Mouse (Mus musculus): ENCODE data around the gene Ern1.
"Not testable (repeated sequence)": the region's sequence is repeated elsewhere in the genome, so short reads cannot be mapped to it uniquely, and the experiment has no call there.

Gene Ern1

DNA sequence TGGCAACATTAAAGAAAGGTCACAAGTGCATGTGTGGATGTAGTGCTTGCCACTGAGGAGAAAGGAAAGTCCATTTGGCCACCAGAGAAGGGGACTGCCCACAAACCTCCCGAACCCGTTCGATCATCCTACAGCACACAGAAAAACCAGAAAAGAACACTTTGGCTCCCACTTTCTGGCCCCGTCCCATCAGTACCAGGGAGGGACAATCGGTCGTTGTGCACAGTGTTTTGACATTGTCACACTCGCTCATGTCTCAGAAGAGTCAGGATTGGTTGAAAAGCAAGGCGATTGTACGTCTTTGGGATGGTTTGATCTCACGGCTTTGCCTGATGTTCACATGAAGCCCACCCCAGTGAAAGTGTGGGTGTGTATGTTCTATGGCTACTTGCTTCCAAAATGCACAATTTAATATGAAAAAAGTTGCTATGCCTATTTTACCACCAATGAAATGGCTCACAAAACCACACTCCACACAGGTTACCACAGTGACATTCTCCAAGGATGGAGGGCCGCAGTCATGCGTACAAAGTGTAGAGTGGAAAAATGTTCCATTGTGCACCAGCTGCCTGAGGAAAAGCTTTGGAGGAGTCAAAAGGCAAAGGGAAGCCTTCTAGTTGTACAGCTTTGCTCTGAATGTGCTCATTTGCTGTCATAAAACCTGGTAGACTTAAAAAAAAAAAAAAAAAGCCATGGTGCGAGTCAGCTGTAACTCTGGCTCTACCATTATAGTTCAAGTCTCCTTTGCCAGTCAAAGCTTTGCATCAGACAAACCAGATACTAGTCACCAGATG, 15.2 kb upstream of the Ern1 start:
- no peak for DNase-seq (ENCODE audit: low read depth)

DNA sequence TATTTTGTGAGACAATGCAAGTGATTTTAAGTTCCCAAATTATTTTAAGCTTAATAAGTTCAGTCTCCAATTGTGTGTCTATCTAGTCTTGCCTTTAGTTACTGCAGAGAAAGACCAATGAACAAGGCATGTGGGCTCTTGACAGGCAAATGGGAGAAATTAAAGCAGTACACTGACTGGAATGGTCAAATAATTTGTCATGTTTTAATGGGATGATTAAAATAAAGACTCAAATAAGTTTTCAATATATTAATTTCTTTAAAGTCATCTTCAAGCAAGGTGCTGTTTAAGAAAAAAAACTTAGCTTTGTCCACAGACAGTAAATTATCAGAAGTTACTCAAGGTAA, 14.5 kb upstream of the Ern1 start:
- no peak for DNase-seq (ENCODE audit: low read depth)

DNA sequence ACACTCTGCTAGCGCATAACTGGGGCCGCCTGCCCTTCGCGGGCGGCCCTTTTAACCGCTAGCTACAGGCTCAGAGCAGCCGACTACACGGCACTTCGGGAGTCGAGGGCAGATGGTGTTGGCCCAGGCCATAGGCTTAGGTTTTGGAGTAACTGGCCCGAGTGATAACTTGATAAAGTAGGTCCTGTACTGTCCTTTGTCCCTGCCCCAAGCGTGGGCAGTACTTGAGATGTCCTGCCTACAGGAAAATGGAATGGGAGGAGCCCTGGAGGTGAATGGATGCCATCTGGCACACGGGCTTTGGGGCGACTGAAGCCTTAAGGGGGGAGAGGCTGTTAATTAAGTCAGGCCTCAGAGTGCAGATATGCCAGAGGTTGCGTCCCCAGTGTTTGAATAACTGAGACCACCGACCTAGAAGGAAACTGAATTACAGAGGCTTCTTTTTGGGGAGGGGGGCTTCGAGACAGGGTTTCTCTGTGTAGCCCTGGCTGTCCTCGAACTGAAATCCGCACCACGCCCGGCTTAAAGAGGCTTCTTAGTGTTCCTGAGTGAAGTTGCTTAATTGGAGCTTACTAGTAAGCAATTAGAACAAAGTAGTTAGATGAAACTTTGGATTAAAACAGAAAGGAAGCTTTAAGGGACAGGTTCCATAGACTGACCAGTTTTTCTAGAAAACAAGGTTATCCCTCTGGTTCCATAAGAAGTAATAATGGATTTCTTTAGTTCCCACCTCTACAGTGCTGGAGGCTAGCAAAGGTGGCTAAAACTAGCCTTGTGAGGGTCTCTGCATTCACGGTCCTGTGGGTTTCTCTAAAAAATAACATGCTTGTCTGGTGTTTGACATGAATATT, 13.9 kb upstream of the Ern1 start:
- peak; percentile 70 for DNase-seq (ENCODE audit: low read depth)

DNA sequence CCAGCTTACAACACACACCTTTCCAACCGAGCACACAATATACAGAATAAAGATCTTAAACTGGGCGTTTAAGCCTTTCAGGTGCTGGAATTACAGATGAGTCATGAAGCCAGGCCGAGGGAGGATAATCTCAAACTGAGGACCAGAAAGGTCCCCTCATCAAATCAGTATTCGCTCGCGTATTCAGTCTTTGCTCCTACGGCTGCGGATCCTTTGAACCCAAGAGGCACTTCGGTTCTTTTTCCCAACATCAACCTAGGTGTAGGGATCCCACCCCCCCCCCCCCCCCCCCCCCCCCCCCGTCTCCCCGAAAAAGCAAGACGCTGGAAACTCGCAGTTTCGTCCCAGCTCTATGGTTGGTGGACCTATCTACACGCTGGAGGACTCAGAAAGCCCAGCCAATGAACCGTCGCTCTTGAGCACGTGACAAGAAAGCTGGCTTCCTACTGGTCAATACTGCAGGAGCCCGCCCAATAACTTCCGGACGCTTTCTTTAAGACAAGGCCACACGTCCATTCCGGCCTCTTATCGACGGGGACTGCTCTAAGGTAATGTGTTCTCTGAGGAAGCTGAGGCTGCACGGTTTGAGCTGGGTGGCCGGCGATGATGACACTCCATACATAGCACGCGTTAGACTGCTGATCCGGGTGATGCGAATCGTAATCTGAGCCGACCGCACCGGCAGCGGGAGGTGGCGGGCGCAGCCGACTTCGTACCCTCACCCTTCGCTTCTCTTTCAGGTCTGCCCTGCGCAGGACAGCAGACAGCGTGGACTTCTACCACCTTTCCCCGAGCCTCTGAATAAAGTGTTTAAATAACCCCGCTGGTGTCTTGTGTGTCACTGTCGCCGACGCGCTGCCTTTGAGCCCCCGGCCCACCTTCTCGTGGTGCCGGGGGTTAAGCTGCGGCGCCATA, 13.0 kb upstream of the Ern1 start:
- peak; percentile 99 for DNase-seq (ENCODE audit: low read depth)

DNA sequence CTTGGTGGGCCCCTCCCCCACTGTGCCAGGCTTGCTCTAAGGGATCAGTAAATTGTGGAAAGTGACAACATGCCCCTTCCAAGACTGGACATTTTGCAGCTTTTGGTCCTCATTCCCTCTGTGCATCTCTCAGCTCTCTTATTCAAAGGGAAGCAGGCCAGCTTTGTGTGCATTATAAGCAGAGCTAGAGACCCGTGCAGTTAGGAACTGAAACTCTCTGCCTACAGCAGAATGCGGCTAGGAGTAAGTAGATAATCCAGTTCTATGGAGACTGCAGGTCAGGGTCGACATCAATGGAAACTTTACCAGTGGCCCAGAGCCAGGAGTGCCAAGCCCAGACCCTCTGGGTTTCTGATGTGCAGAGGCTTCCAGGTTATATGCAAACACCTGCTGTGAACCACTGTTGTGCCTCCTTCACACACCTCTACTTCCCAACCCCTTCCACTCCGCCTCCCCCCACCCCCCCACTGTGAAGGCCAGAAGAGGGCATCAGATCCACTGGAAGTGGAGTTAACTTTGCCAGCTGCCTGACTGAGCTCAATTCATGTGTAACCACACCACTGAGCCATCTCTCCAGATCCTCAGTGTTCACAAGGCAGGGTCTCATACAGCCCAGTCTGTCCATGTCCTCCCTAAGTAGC, 11.2 kb upstream of the Ern1 start:
- no peak for DNase-seq (ENCODE audit: low read depth)

DNA sequence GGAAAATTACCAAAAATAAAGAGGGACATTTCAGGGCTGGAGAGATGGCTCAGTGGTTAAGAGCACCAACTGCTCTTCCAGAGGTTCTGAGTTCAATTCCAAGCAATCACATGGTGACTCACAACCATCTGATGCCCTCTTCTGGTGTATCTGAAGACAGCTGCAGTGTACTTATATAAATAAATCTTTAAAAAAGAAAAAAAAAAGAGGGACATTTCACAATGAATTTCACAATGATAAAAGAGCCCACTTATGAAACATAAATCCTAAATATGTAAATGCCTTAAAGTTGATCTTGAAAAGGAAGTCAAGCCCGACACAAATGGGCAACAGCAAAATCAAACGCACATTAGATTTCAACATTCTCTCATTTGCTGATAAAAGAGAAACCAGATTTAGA, 10.3 kb upstream of the Ern1 start:
- no peak for DNase-seq (ENCODE audit: low read depth)

DNA sequence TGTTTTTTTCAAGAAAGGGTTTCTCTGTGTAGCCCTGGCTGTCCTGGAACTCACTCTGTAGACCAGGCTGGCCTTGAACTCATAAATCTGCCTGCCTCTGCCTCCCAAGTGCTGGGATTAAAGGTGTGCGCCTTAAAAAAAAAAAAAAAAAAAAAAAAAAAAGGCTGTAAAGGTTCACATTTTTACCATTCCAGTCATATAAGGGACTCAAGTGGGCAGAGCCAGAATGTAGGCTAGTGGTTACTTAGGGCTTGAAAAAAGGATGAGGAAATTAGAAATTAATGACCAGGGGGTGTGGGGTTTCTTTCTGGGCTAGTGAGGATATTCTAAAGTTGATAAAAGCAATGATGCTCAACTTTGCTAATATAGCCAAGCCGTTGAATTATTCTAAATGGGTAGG, 9.4 kb upstream of the Ern1 start:
- not testable (repeated sequence) for DNase-seq (ENCODE audit: low read depth)

DNA sequence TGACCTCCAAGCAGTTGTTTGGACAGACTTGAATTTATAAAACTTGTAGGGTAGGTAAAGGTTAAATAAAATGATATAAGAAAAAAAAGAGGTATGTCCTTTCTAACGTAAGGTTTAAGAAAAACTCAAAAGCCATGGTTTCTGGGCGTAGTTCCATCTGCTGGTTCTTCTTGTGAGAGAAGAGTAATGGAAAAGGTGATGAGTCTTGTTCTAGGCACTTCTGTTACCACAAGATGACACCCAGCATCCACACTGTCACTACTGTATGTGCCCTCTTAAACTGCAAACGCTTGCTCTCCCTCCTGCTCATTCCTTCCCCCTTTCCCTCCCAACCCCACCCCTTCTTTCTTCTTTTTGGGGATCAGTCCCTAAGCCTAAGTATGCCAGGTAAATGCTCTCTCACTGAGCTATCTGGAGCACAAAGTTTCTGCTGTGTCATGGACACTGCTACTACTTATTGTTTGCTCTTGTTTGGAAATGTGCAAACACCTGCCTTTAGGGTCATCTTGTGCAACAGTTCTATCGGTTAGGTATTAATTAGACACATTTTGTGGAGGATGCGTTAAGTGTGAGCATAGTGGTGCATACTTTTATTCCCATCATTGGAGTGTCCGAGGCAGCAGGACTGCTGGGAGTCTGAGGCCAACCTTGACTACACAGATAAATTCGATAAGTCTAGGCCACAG, 5.5 kb upstream of the Ern1 start:
- DNase-seq (ENCODE audit: low read depth): no peak

DNA sequence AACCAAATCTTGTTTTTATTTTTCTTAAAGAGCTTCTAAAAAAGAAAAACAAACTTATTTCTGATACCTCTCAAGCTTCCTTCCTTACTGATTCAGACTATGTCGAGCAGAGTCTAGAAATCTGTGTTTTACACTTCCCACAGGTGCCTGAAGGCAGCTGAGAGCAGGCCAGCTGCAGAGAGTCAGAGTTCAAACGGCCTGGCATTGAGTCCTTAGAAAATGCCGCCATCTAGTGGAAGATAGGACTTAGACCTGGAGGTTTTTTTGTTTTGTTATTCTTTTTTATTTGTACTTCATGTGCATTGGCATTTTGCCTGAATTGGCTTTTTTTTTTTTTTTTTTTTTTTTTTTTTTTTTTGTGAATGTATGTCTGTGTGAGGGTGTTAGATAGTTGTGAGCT, 3.7 kb upstream of the Ern1 start:
- DNase-seq (ENCODE audit: low read depth): peak; percentile 91

DNA sequence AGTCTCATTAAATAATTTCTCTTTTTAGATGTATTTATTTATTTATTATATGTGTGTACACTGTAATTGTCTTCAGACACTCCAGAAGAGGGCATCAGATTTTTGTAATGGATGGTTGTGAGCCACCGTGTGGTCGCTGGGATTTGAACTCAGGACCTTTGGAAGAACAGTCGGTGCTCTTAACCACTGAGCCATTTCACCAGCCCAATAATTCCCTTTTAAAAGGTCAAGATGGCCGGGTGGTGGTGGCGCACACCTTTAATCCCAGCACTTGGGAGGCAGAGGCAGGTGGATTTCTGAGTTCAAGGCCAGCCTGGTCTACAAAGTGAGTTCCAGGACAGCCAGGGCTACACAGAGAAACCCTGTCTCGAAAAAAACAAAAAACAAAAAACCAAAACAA, 2.9 kb upstream of the Ern1 start:
- DNase-seq (ENCODE audit: low read depth): not testable (repeated sequence)

DNA sequence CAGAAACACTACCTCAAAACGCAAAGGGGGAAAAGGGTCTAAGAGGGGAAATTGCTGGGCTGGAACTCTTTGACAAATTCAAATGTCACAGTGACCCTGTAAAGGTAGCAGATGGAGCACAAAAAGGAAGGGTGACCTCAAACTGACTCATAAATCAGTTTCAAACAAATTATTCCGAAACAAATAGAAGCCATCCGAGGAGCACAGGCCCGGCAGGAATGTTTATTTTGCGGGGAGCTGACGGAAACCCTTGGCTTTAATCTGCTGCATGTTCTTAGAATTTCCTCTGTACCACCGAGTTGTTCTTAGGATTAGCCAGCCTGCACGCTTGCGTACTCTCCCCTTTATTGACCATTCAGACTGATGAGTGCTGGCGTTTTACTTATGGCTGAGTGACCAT, 2.4 kb upstream of the Ern1 start:
- DNase-seq (ENCODE audit: low read depth): no peak

DNA sequence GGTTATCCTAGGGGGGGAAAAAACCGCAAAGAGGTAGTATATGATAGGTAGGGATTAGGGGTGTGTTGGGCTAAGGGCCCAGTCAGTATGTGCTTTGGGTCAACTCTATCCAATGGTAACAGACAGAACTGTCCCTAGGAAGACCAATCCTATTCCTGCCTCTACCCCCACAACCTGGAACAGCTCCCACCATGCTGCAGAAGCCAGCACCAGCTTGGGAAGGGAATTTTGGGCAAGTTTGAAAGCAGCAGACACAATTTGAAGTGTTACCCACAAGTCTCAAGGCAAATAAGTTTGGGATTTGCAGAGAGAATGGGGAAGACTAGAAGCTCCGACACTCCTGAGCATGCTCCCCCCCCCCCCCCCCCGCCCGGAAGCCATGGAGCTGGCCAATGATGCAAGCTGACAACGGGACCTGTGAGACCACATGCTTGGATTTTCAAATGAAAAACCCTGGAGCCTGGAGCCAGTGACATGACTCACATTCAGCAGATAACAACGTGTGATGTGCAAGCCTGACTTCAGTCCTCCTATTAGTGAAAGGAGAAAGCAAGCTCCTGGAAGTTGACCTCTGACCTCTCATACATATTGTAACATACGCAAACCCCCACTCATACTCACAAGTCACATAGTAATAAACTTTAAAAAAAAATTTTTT, 1.5 kb upstream of the Ern1 start:
- DNase-seq (ENCODE audit: low read depth): no peak

DNA sequence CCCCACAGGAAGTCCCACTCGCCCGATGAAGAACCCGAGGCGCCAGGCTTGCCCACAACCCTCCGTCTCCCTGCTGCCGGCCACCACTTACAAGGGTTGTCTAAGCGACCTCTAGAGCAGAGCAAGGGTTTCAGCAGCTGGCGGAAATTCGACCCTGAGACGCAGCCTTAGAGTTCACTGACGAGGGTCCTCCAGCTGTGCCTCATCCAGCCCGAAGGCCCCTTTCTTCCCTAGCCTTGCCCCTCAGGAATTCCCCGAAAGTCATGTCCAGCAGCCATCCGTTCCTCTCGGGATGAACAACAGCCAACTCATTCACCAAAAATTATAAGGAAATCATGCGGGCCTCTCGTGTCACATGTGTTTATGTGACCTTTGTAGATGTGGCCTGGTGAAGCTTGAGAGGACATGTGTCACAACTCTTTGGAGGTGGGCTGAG, 492 bp upstream of the Ern1 start:
- DNase-seq (ENCODE audit: low read depth): no peak

DNA sequence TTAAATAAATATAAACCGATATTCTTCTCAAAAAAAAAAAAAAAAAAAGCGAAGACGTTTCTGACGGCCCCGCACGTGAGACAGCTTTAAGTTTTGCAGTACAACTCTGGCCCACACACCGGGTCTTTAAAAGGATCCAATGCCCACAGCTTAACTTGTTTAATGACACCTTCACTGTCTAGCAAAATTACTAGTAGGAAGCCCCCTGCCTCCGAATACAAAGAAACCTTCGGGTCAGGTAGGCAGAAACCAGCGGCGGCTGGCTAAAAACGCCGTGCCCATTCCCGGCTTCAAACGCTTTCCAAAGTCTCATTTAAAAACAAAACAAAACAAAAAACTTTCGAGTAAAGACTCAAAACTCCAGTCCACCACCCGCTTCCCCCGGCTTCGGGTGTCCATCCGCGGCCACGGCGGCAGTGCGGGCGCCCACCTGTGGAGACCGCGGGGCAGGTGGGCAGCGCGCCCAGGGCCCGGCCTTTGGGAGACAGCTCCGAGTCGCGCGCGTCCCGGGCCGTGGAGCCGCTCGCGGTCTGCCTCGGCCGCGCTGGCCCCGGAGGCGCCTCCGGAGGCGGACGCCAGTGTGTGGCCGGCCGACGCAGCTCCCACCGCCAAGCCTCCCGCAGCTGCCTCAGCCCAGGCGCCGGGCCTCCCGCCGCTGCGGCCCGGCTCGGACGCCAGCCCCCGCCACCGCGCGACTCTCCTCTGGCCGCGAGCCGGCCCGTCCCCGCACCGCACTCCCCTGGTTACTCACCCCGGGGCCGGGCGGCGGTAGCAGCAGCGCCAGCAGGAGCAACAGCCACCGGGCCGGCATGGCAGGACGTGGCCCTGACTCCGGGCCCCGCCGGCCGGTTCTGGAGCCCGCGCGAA, 553 bp downstream of the Ern1 start:
- DNase-seq (ENCODE audit: low read depth): peak; percentile 58

DNA sequence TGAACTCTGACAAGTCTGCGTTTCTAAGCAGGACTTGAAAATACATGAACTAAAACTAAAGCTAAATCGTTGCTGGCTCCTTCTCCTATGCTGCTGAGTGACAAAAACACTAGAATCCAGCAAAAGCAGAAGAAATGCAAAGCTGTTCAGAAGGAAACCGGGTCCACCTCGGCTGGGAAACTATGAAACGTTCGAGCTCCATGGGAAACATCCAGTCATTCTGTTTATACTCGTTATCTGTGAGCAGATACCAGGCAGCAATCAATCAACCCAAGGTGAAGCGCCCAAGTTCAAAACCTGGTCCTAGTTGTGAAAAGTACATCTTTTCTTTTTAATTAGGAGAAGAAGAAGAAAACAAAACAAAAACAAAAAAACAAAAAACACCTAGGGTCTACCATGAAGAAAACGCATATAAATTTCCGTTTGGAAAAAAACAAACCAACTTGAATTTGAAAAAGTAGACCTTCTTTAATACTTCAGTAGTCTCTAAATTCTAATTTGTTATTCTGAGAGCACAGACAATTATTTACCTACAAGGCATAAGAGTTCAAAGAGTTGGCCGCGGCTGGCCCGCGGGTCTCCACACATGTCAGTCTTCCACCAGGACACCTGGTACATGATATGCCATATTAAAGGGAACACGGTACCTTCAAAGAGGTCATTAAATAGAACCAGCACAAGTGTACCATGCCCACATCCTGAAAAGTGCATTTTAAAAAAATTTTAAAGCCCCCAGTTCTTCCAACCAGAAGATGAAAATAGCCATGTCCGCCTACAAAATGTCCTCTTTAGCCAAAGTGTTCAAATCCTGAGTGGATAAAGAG, 1.4 kb downstream of the Ern1 start:
- peak; percentile 56 for DNase-seq (ENCODE audit: low read depth)

DNA sequence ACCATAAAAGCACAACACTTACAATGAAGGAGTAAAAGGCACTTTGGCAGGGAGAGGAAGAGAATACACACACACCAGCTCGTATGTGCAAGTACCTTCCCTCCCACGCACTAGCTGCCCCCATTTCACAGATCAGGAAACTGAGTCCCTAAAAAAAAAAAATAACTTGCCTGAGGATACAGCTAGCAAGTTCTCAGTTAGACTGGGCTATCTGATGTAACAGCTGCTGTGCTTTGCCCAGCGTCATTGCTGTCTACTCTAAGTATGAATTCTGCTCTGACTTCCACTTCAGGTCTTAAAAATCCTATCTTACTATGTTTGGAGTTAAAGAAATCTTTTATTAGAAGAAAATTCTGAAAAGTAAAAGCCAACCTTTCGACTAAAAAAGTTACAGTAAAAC, 2.0 kb downstream of the Ern1 start:
- no peak for DNase-seq (ENCODE audit: low read depth)

DNA sequence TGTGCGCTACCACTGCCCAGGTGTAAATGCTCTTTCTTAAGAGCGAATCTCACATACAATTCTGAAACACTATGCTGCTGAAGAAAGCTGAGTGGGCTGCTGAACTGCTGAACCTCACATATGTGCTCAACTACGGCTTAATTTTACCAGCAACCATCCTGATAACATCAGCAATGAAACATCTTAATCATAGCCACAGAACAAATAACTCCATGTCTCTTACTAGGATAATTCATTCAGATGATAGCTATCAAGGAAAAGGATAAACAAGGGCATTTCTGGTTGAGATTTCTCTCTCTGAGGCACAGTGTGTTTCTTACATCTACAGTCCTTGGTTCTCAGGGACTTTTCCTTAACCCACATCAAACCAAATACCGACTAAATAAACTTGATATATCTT, 2.8 kb downstream of the Ern1 start:
- DNase-seq (ENCODE audit: low read depth): no peak

DNA sequence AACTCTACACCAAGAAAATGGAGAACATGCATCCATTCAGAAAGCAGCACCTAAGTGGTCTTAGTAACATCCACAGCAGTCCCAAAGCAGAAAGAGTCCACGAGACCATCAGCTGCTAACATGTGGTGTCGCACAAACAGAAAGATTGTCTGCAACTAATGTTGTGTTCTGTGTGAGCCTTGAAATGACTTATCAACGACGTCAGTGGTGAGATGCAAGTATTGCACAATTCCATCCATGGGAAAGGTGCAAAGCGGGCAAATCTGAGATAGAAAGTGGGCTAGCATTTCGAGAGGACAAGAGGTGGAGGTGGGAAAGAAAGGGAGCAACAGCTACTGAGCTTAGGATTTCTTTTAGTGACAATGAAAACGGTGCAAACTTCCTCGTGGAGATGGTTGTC, 4.8 kb downstream of the Ern1 start:
- DNase-seq (ENCODE audit: low read depth): no peak

DNA sequence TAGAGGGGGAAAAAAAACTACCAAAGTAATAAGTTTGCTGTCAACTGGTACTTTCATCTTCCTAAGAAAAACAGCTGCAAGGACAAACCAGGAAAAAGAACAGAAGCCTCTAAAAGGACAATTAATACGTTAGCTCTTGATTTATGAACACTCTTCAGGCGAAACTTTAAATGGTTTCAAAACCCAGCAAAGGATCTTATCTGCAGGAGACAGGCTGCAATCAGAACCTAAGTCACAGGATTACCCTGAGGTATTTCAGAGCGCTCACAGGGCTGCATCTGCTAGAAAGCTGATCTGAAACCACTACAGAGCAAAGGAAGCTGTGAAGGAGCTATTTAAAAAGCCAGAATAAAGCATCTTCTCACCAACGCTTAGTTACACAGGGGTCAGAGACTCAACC, 6.0 kb downstream of the Ern1 start:
- DNase-seq (ENCODE audit: low read depth): peak; percentile 26
